Mouse (Mus musculus) liver, embryonic 15.5 days (tissue): Measurements from ENCODE around the gene Vegfb. TPM values are rescaled to one million over a fixed set of nuclear protein-coding genes. Genes with fewer than 3 reads are reported as not detected.
"Not testable (repeated sequence)": the region's sequence is repeated elsewhere in the genome, so short reads cannot be mapped to it uniquely, and the experiment has no call there.

Source experiments
- ATAC-seq: fragments of 200-750 bp; cut with Nextera tagmentation; 2 replicates; pipeline ENCODE4 v1.8.0; 2017; ENCODE audit warnings: moderate number of reproducible peaks, mild to moderate bottlenecking, moderate library complexity; ENCODE audit not compliant: insufficient read depth
- H3K27ac ChIP-seq: fragments of 300-500 bp; sonication (generic); replicated peaks from 2 replicates; pipeline ENCODE4 v1.5.1; 2015; ENCODE audit warnings: mild to moderate bottlenecking, inconsistent platforms
- H3K27me3 ChIP-seq: fragments of 300-500 bp; sonication (generic); 2 replicates; pipeline ENCODE4 v1.6.1; 2015; ENCODE audit warnings: mild to moderate bottlenecking, inconsistent platforms
- H3K36me3 ChIP-seq: fragments of 300-500 bp; sonication (generic); replicated peaks from 2 replicates; pipeline ENCODE4 v1.6.1; 2015; ENCODE audit warnings: moderate library complexity, mild to moderate bottlenecking, inconsistent platforms
- H3K4me1 ChIP-seq: fragments of 300-500 bp; sonication (generic); replicated peaks from 2 replicates; pipeline ENCODE4 v1.6.1; 2015; ENCODE audit warnings: inconsistent platforms
- H3K4me2 ChIP-seq: fragments of 300-500 bp; sonication (generic); 2 replicates; pipeline ENCODE4 v1.6.1; 2015; ENCODE audit warnings: moderate library complexity, mild to moderate bottlenecking, inconsistent platforms
- H3K4me3 ChIP-seq: fragments of 300-500 bp; sonication (generic); replicated peaks from 2 replicates; pipeline ENCODE4 v1.5.1; 2015; ENCODE audit warnings: mild to moderate bottlenecking, inconsistent platforms
- H3K9ac ChIP-seq: fragments of 300-500 bp; sonication (generic); 2 replicates; pipeline ENCODE4 v1.6.1; 2015; ENCODE audit warnings: moderate library complexity, mild to moderate bottlenecking, inconsistent platforms
- H3K9me3 ChIP-seq: fragments of 300-500 bp; sonication (generic); replicated peaks from 2 replicates; pipeline ENCODE4 v1.6.1; 2016; ENCODE audit warnings: inconsistent platforms
- WGBS: fragments of 180-500 bp; shearing (Covaris S2); methylation state at CpG from one replicate; pipeline ENCODE4 v1.1.7; 2015; ENCODE audit warnings: mixed read lengths; ENCODE audit not compliant: insufficient replicate concordance; 5-methylcytosine and 5-hydroxymethylcytosine counted together
- polyA plus RNA-seq: library from polyadenylated mRNA; unstranded; fragments of >200 nt; fragmentation: Nextera tagmentation; extraction: Ambion mirVana; gene quantifications from 2 replicates; pipeline ENCODE4 v1.2.1, GENCODE M21; 2015

Gene Vegfb
- polyA plus RNA-seq, 1 experiment from 2014 or later, result 15.6 TPM

DNA sequence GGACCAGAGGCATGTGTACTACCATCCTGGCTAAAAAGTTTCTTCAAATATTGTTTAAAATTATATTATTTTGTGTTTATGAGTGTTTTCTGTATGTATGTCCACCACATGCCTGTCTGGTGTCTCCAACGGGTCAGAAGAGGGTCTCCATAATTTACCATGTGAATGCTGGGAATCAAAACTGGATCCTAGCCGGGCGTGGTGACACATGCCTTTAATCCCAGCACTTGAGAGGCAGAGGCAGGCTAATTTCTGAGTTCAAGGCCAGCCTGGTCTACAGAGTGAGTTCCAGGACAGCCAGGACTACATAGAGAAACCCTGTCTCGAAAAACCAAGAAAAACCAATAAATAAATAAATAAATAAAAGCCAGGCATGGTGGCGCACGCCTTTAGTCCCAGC is 3.7 kb upstream of the Vegfb start:
- not testable (repeated sequence) for H3K27me3 ChIP-seq, H3K9me3 ChIP-seq, H3K4me3 ChIP-seq, H3K4me2 ChIP-seq, H3K36me3 ChIP-seq, ATAC-seq, H3K9ac ChIP-seq, H3K27ac ChIP-seq
- WGBS, result 71% methylated on average over 6 of the region's 6 CpGs
- H3K4me1 ChIP-seq, result peaks cover 66% of the 10 kb centered on the region

DNA sequence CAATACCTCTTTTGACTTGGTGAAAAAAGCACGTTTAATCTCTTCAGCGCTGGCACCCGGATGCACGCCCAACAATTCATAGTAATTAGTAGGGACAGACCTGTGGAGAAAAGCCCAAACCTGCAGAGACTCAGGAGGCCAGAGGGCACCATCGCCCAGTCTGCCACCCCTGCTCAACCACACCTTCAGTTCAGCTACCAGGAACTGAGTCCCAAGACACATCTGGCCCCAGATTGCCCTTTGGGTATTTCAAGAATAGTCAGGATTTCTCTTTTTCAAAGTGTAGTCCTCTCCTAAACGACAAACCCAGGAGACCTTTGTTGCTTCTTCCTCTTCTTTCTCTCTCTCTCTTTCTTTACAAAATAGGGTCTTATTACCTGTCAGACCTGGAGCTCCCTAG is 3.3 kb upstream of the Vegfb start:
- Histone ChIP-seq H3K9me3 (no peaks in the 10 kb centered on the region), H3K27me3 (no peaks in the 10 kb centered on the region), H3K4me3 (no peak overlapping the region), H3K27ac (no peak overlapping the region), H3K9ac (no peak overlapping the region), H3K36me3 (peaks cover 1% of the 10 kb centered on the region; the same call in 1 of the 2 replicates), H3K4me1 (peaks cover 66% of the 10 kb centered on the region), H3K4me2 (no peak overlapping the region)
- no peak for ATAC-seq
- 81% methylated on average over 6 of the region's 6 CpGs for whole genome bisulfite sequencing

DNA sequence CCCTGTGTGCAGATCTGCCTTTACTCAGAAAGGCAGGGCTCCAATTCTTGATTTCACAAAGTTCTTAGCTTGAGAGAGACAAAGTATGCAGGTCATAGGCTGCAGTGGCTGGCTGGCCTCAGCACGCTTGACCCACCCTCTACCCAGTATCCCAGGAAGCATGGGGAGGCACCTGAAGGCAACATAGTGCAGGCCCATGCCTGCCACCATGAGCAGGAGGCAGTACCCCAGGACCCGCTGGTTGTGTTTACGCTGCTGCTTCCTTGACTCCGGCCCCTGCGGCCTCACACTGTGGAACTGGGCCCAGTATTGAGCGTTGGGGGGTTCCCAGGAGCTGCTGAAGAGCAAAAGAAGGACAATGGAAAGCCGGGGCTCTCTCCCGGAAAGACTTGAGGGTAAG is 1.8 kb upstream of the Vegfb start:
- peaks cover 13% of the 10 kb centered on the region for H3K36me3 ChIP-seq
- H3K4me2 ChIP-seq, result no peak overlapping the region
- no peak overlapping the region for H3K27ac ChIP-seq
- peaks cover 60% of the 10 kb centered on the region for H3K4me1 ChIP-seq
- 84% methylated on average over 8 of the region's 8 CpGs for WGBS
- no peaks in the 10 kb centered on the region for H3K27me3 ChIP-seq
- no peak overlapping the region for H3K4me3 ChIP-seq
- H3K9ac ChIP-seq, result no peak overlapping the region
- no peak for ATAC-seq
- H3K9me3 ChIP-seq, result no peaks in the 10 kb centered on the region

DNA sequence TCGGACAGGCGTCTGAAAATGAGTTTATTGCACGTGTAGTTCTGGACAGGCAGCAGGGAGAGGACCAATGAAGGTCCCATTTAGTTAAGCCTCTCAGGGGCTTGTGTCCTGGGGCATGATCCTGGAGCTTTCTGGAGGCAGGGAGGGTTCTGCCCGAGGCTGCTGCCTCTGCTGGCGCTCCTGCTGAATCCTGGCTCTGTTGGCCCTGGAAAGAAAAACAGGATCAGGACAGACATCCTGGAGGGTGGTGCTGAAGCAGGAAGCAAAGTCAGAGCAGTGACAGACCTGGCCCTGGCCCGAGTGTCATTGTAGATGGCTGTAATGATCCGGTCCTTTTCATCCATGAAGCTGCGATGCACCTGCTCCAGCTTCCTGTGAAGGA is 444 bp upstream of the Vegfb start:
- peak overlapping the region; percentile 84; the same call in 1 of the 2 replicates for H3K27ac ChIP-seq
- no peaks in the 10 kb centered on the region for H3K27me3 ChIP-seq
- 14% methylated on average over 8 of the region's 8 CpGs for WGBS
- ATAC-seq, result no peak
- peak overlapping the region; percentile 81 for H3K9ac ChIP-seq
- H3K4me1 ChIP-seq, result peaks cover 51% of the 10 kb centered on the region
- peaks cover 24% of the 10 kb centered on the region for H3K36me3 ChIP-seq
- H3K4me2 ChIP-seq, result peak overlapping the region; percentile 100
- H3K4me3 ChIP-seq, result peak overlapping the region; percentile 76
- no peaks in the 10 kb centered on the region for H3K9me3 ChIP-seq

DNA sequence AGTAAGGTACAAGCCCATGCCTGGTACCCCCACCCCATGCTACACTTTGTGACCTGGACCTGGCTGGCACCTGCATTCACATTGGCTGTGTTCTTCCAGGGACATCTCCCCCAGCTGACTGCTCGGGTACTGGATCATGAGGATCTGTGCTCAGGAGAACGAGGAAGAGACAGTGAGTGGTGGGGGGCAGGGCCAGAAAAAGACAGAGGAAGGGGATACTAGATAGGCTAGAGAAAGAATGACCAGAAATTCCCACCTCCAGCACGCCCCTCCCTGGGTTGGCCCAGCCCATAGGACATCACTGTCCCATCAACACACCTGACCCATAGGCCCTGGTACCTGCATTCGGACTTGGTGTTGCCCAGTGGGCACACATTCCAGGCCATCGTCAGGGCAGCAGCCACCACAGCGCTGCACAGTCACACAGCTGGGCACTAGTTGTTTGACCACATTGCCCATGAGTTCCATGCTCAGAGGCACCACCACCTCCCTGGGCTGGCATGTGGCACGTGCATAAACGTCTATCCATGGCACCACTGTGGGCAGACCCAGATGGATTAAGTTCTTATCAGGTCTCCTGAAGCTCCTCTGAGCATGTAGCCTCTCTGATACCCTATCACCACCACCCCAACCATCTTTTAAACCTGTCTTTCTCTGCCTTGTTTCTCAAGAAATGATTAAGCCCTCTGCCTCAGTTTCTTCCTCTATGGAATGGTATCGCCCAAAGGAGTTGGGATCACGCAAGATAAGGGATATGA is 1.3 kb downstream of the Vegfb start:
- H3K4me3 ChIP-seq, result peak overlapping the region; percentile 76
- H3K9ac ChIP-seq, result peak overlapping the region; percentile 81; the same call in 1 of the 2 replicates
- peak overlapping the region; percentile 100 for H3K4me2 ChIP-seq
- WGBS, result 53% methylated on average over 10 of the region's 10 CpGs
- no peaks in the 10 kb centered on the region for H3K27me3 ChIP-seq
- peak; percentile 61 for ATAC-seq
- no peaks in the 10 kb centered on the region for H3K9me3 ChIP-seq
- H3K36me3 ChIP-seq, result peaks cover 33% of the 10 kb centered on the region
- peaks cover 55% of the 10 kb centered on the region for H3K4me1 ChIP-seq
- peak overlapping the region; percentile 84 for H3K27ac ChIP-seq

DNA sequence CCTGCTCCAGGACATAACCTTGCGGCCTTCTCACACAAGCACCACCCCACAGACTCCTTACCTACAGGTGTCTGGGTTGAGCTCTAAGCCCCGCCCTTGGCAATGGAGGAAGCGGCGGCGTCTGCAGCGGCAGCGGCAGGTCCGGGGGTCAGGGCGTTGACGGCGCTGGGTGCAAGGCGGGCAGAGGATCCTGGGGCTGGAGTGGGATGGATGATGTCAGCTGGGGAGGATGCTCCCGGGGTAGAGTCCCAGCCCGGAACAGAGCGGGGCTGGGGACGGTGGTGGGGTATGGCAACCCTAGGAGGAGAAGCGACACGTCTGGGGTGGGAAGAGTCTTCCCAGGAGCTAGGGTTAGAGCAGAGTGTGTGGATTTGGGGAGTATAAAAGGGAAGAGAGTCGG is 2.2 kb downstream of the Vegfb start:
- peaks cover 58% of the 10 kb centered on the region for H3K4me1 ChIP-seq
- H3K27ac ChIP-seq, result 0 out of 2 replicates have a peak overlapping the region, but pooled peaks have one; percentile 29
- H3K36me3 ChIP-seq, result peaks cover 33% of the 10 kb centered on the region
- H3K9me3 ChIP-seq, result no peaks in the 10 kb centered on the region
- H3K9ac ChIP-seq, result no peak overlapping the region
- no peaks in the 10 kb centered on the region for H3K27me3 ChIP-seq
- no peak for ATAC-seq
- H3K4me2 ChIP-seq, result no peak overlapping the region; the same call in 1 of the 2 replicates
- no peak overlapping the region for H3K4me3 ChIP-seq
- WGBS, result 84% methylated on average over 19 of the region's 19 CpGs

DNA sequence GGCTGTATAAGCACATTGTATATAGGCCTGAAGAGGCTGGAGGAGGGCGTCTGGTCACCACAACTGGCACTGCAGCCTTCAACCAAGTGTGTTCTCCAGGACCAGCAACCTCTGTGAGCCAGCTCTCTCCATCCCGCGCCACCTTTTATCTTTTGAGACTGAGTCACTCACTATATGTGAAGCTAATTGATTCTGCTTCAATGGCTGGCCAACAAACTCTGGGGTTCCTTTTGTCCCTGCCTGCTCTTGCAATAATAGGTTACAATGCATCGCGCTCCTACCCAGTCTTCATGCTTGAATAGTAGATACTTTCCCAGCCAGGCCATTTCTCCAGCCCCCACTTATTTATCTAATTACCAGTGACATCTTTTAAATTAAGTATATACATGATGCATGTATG is 3.8 kb downstream of the Vegfb start:
- Histone ChIP-seq H3K9ac (no peak overlapping the region), H3K4me2 (no peak overlapping the region), H3K36me3 (peaks cover 34% of the 10 kb centered on the region), H3K4me1 (peaks cover 66% of the 10 kb centered on the region), H3K27me3 (no peaks in the 10 kb centered on the region), H3K27ac (no peak overlapping the region), H3K9me3 (no peaks in the 10 kb centered on the region), H3K4me3 (no peak overlapping the region)
- 82% methylated on average over 5 of the region's 5 CpGs for WGBS
- ATAC-seq, result no peak

DNA sequence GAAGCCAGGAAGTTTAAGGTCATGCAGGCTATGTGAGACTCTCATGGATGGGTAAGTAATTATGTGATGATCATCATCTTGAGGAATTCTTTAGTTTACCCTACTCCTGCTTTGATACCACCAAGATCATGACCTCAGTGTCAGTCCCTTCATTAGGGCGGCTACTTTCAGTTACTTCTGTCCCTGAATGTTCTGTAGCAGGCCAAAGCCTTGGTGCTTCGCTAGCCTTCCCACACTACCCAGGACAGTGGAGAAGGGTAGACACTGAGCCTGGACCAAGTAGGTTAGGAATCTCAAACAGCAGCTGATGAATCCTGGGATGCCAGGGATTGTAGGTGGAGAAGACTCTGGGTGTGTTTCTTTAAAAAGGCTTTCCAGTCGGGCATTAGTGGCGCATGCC is 6.0 kb downstream of the Vegfb start:
- peaks cover 66% of the 10 kb centered on the region for H3K4me1 ChIP-seq
- H3K27me3 ChIP-seq, result no peaks in the 10 kb centered on the region
- no peak for ATAC-seq
- H3K9ac ChIP-seq, result no peak overlapping the region; the same call in 1 of the 2 replicates
- H3K9me3 ChIP-seq, result no peaks in the 10 kb centered on the region
- peaks cover 53% of the 10 kb centered on the region for H3K36me3 ChIP-seq
- WGBS, result 84% methylated on average over 4 of the region's 4 CpGs
- peak overlapping the region; percentile 98 for H3K4me2 ChIP-seq
- peak overlapping the region; percentile 91 for H3K27ac ChIP-seq
- H3K4me3 ChIP-seq, result peak overlapping the region; percentile 77

DNA sequence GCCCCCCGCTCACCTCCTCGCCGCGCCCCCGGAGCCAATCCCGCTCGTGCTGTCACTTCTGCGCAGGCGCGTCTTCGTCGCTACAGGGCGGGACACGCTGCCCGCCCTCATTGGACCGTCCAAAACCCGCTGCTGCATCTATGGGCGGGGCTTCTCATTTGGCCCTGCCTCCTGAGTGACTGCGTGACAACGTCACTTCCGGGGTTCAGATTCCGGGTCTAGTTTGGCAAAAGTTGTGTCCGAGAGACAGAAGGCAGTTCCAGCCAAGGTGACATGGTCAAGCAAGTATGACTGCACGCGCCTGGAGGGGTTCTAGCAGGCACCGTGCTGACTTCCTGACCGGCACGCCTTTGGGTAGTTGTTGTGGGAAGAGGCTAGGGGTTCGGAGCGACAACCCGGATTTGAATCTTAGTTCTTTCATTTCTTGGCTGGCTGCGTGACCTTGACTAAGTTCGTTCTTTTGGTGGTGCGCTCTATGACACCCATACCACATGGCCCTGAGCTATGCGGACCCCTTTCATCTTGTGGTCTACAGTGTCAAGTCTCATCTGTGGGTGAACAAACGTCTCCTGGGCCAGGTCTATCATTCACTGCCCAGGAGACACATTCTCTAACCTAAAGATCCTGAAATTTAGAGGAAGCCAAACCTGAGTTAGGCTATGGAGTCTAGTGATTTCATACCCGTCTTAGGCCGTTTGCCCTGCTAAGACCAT is 6.9 kb downstream of the Vegfb start, which contains the start of gene Fkbp2:
Gene Fkbp2, minus strand, starts transcription at position 121 of the 713 bp plus-strand sequence.
- Histone ChIP-seq H3K27ac (peak within 1 kb of the TSS; percentile 91), H3K4me3 (peak within 1 kb of the TSS; percentile 77), H3K9me3 (no peaks in the 10 kb centered on the region), H3K27me3 (no peaks in the 10 kb centered on the region), H3K36me3 (peaks cover 50% of the 10 kb centered on the region), H3K9ac (peak within 1 kb of the TSS; percentile 78), H3K4me2 (peak within 1 kb of the TSS; percentile 98), H3K4me1 (peaks cover 66% of the 10 kb centered on the region)
- peak; percentile 83 for ATAC-seq
- WGBS, result under 1% methylated on average over 38 of the region's 38 CpGs

DNA sequence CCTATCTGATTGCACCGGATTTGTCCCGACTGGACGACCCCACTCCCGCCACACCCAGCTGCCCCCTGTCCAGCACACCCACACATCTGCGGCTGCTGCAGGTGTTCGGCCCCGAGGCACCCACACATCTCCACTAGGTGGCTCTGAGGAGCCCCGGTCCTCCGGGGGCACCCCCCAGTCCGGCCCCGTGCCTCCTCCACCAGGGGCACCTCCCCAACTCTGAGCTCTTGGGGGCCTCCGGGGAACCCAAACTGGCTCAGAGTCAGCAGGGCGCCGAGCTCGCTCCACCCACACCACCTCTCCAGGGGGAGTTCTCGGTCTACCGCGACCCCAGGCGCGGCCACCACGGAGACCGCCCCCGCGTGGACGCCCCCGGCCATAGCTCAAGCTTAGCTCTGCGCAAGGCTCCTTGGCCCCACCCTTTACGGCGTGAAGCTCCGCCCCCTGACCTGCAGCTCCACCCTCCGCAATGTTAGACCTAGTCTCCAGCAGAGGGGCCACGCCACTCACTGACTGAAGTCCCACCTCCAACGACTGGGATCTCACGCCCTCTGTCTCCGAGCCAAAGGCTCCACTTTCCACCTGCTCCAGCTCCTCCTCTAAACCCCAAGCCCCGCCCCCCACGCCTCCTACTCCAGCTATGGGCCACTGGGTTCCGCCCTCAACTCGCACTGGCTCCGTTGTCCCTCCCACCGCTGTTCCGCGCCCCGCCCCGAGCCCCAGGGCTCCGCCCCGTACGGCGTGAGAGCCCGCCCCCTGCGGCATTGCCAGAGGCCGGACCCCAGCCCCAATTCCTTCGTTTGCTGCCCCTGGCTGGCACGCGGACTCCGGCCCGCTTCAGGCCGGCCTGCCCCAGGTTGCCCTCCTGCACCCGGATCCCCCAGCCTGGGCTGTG is 7.7 kb downstream of the Vegfb start:
- 1% methylated on average over 59 of the region's 59 CpGs for WGBS
- Histone ChIP-seq H3K27me3 (no peaks in the 10 kb centered on the region), H3K4me2 (peak overlapping the region; percentile 98), H3K4me1 (peaks cover 65% of the 10 kb centered on the region), H3K36me3 (peaks cover 42% of the 10 kb centered on the region), H3K27ac (peak overlapping the region; percentile 91), H3K9me3 (no peaks in the 10 kb centered on the region), H3K9ac (peak overlapping the region; percentile 78), H3K4me3 (peak overlapping the region; percentile 77)
- peak; percentile 84 for ATAC-seq
